Mouse (Mus musculus): ENCODE results near the gene Wsb2. TPM values are rescaled to one million over a fixed set of nuclear protein-coding genes. Genes with fewer than 3 reads are reported as not detected.

Wsb2 gene
- total RNA-seq, 2 experiments from 2014 or later, result 8.6 to 27.1 TPM

Other genes starting within 250 kb of the Wsb2 start
- 20.0 and 23.2 TPM in 2 replicates for gene Suds3, start 241.2 kb upstream of the Wsb2 start, total RNA-seq (2015)
- 106 and 114 TPM in 2 replicates for gene Suds3, start 241.2 kb upstream of the Wsb2 start, total RNA-seq (2017)
- 62.9 and 66.8 TPM in 2 replicates for gene Taok3, start 237.2 kb upstream of the Wsb2 start, total RNA-seq (2015)
- gene Taok3, start 237.2 kb upstream of the Wsb2 start, total RNA-seq (2017), result 43.6 and 57.8 TPM in 2 replicates
- gene Pebp1, start 69.7 kb upstream of the Wsb2 start, total RNA-seq (2015), result 286 and 347 TPM in 2 replicates
- gene Pebp1, start 69.7 kb upstream of the Wsb2 start, total RNA-seq (2017), result 131 and 158 TPM in 2 replicates
- 0.49 and 1.7 TPM in 2 replicates for gene Vsig10, start 38.2 kb upstream of the Wsb2 start, total RNA-seq (2015)
- 0.83 and 2.4 TPM in 2 replicates for gene Vsig10, start 38.2 kb upstream of the Wsb2 start, total RNA-seq (2017)
- 53.9 and 61.7 TPM in 2 replicates for gene Rfc5, start 31.7 kb downstream of the Wsb2 start, total RNA-seq (2015)
- gene Rfc5, start 31.7 kb downstream of the Wsb2 start, total RNA-seq (2017), result 53.1 and 60.4 TPM in 2 replicates
- gene Ksr2, start 56.7 kb downstream of the Wsb2 start, total RNA-seq (2015), result 0.25 and 0.27 TPM in 2 replicates
- 0.03 and 0.17 TPM in 2 replicates for gene Ksr2, start 56.7 kb downstream of the Wsb2 start, total RNA-seq (2017)